Mouse (Mus musculus) layer of hippocampus, adult 9-11 months (tissue): Measurements from ENCODE around the gene March1.
A peak's percentile ranks its signal among the peaks of the same experiment; 100 is the strongest.
"Not testable (repeated sequence)": the region's sequence is repeated elsewhere in the genome, so short reads cannot be mapped to it uniquely, and the experiment has no call there.

Experiments used
- DNase-seq: peaks from one replicate; pipeline ENCODE4 v3.0.0; 2022

The March1 gene

GRCm38 (mm10) chr8:66323045-66323807, 705.5 kb downstream of the March1 start:
- DNase-seq = peak; percentile 34

- DNase-seq = no peak
These were observed 708.7 kb downstream of the March1 start for GRCm38 (mm10) chr8:66326396-66326795.

- no peak for DNase-seq
These were observed 714.5 kb downstream of the March1 start for GRCm38 (mm10) chr8:66332206-66332605.

- no peak for DNase-seq
These were observed 716.6 kb downstream of the March1 start for GRCm38 (mm10) chr8:66334265-66334664.

- DNase-seq = no peak
These were observed 721.9 kb downstream of the March1 start for GRCm38 (mm10) chr8:66339551-66339950.

- DNase-seq = no peak
These were observed 725.2 kb downstream of the March1 start for GRCm38 (mm10) chr8:66342928-66343327.

GRCm38 (mm10) chr8:66362882-66363801, 745.4 kb downstream of the March1 start:
- DNase-seq = peak; percentile 48

- no peak for DNase-seq
These were observed 766.1 kb downstream of the March1 start for GRCm38 (mm10) chr8:66383694-66384373.

GRCm38 (mm10) chr8:66386008-66386407, 768.3 kb downstream of the March1 start:
- DNase-seq = peak; percentile 21

GRCm38 (mm10) chr8:66388693-66389092, 771.0 kb downstream of the March1 start:
- peak; percentile 45 for DNase-seq

GRCm38 (mm10) chr8:66391554-66391953, 773.9 kb downstream of the March1 start:
- DNase-seq = peak; percentile 60

GRCm38 (mm10) chr8:66392900-66393299, 775.2 kb downstream of the March1 start:
- no peak for DNase-seq

- DNase-seq = no peak
These were observed 776.4 kb downstream of the March1 start for GRCm38 (mm10) chr8:66394148-66394547.

- no peak for DNase-seq
These were observed 780.1 kb downstream of the March1 start for GRCm38 (mm10) chr8:66397811-66398210.

GRCm38 (mm10) chr8:66400050-66400449, 782.4 kb downstream of the March1 start:
- DNase-seq = no peak

GRCm38 (mm10) chr8:66404711-66405414, 787.2 kb downstream of the March1 start:
- DNase-seq = no peak

GRCm38 (mm10) chr8:66405796-66406195, 788.1 kb downstream of the March1 start:
- not testable (repeated sequence) for DNase-seq

GRCm38 (mm10) chr8:66406596-66407361, 789.1 kb downstream of the March1 start:
- no peak for DNase-seq

- no peak for DNase-seq
These were observed 792.4 kb downstream of the March1 start for GRCm38 (mm10) chr8:66410080-66410615.

- no peak for DNase-seq
These were observed 795.4 kb downstream of the March1 start for GRCm38 (mm10) chr8:66413101-66413500.

GRCm38 (mm10) chr8:66415234-66415633, 797.5 kb downstream of the March1 start:
- no peak for DNase-seq
